30 mouse cellular contexts compared by ENCODE assay signal in the genomic region with DNA sequence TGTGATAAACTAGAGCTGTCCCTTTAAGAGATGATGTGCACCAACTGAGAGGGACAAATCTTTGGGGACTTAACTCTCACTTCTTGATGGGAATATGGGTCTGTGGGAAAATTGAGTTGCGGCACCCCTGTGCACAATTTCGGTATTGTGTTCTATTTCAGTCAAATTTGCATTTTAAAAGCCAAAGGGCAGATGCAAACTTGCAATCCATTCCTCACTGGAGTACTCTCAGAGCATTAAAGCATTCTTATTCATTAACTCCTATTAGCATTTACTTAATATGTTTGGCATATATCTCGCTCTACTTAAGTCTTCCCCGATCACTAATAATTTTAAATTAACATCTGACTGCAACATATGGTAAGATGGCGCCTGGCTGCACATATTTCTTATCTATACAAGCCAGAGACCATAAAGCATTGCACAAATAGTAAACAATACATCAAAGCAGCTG. TPM values are rescaled to one million over a fixed set of nuclear protein-coding genes. Genes with fewer than 3 reads are reported as not detected.
DNase-seq lines count a peak whose midpoint lies in the region; ATAC-seq and TF ChIP-seq lines count a peak whose summit lies in the region.
"Had no signal": no experiment of that assay in that cellular context is flagged by ENCODE, and none has a peak within 500 bp of the region (broad histone marks: within the 10 kb centered on the region; RNA-seq: fewer than 3 reads in every experiment).

No protein-coding gene starts in this region.

- peak; percentile 38 for ATAC-seq in forebrain, embryonic 11.5 days (replicated peaks; ENCODE audit: low FRiP score)
- no peak for ATAC-seq in forebrain, postnatal 0 days
- peak; percentile 58; the same call in 1 of the 2 replicates for ATAC-seq in neural tube, embryonic 11.5 days (ENCODE audit: insufficient read depth, low FRiP score, low TSS enrichment)
- peak; percentile 53; the same call in 1 of the 2 replicates for ATAC-seq in midbrain, embryonic 14.5 days (ENCODE audit: low FRiP score, low TSS enrichment)
- ATAC-seq in neural tube, embryonic 15.5 days (ENCODE audit: low FRiP score): peak; percentile 50; the same call in 1 of the 2 replicates
- ATAC-seq: intestine, postnatal 0 days had no signal

- H3K36me3 ChIP-seq in forebrain, embryonic 11.5 days (ENCODE audit: control insufficient read depth, insufficient read depth, low read length): no peaks in the 10 kb centered on the region
- no peaks in the 10 kb centered on the region for H3K36me3 ChIP-seq in forebrain, postnatal 0 days (ENCODE audit: insufficient read depth)
- no peaks in the 10 kb centered on the region for H3K36me3 ChIP-seq in neural tube, embryonic 11.5 days (ENCODE audit: control insufficient read depth, insufficient read depth, low read length)
- H3K36me3 ChIP-seq in midbrain, embryonic 14.5 days (ENCODE audit: control insufficient read depth, insufficient read depth, low read length): no peaks in the 10 kb centered on the region
- no peaks in the 10 kb centered on the region for H3K36me3 ChIP-seq in neural tube, embryonic 15.5 days
- H3K36me3 ChIP-seq: embryonic facial prominence, embryonic 15.5 days; limb, embryonic 13.5 days; liver, embryonic 13.5 days had no signal

- DNase-seq in forebrain, embryonic 11.5 days (ENCODE audit: low spot score): no peak
- no peak for DNase-seq in forebrain, postnatal 0 days
- no peak for DNase-seq in neural tube, embryonic 11.5 days (ENCODE audit: low spot score)
- no peak for DNase-seq in neural tube, embryonic 10.5 days (ENCODE audit: extremely low spot score, low spot score)
- DNase-seq in midbrain, embryonic 14.5 days: peak; percentile 48
- no peak for DNase-seq in ovary, postnatal 36 days (ENCODE audit: low spot score)
- no peak for DNase-seq in lung, postnatal 25 days (ENCODE audit: low spot score)
- DNase-seq: adrenal gland, postnatal 14 days; cerebellum, adult 11 months; cerebellum, adult 9-11 months; gastrocnemius, postnatal 10 days; kidney, postnatal 36 days; liver, embryonic 13.5 days; lung, adult 2 months; lung, postnatal 14 days; thymus, postnatal 14 days had no signal

- no peak overlapping the region for H3K27ac ChIP-seq in forebrain, embryonic 11.5 days (ENCODE audit: low read depth, low read length)
- no peak overlapping the region for H3K27ac ChIP-seq in forebrain, postnatal 0 days (ENCODE audit: low read depth, low read length)
- no peak overlapping the region for H3K27ac ChIP-seq in neural tube, embryonic 11.5 days (ENCODE audit: low read depth, low read length)
- H3K27ac ChIP-seq in midbrain, embryonic 14.5 days (replicated peaks; ENCODE audit: low read depth, low read length): no peak overlapping the region
- H3K27ac ChIP-seq in neural tube, embryonic 15.5 days (replicated peaks): no peak overlapping the region
- H3K27ac ChIP-seq: embryonic facial prominence, embryonic 15.5 days; limb, embryonic 13.5 days; liver, embryonic 13.5 days had no signal

- no peaks in the 10 kb centered on the region for H3K4me1 ChIP-seq in forebrain, embryonic 11.5 days (replicated peaks; ENCODE audit: control insufficient read depth, insufficient read depth, low read length)
- H3K4me1 ChIP-seq in forebrain, postnatal 0 days (ENCODE audit: insufficient read depth): no peaks in the 10 kb centered on the region
- H3K4me1 ChIP-seq in neural tube, embryonic 11.5 days (ENCODE audit: control insufficient read depth, insufficient read depth, low read length): no peaks in the 10 kb centered on the region
- no peaks in the 10 kb centered on the region for H3K4me1 ChIP-seq in midbrain, embryonic 14.5 days (ENCODE audit: control insufficient read depth, insufficient read depth, low read length)
- H3K4me1 ChIP-seq in neural tube, embryonic 15.5 days: 0 out of 2 replicates have a peak, but pooled peaks cover 3% of the 10 kb centered on the region
- H3K4me1 ChIP-seq: embryonic facial prominence, embryonic 15.5 days; limb, embryonic 13.5 days; liver, embryonic 13.5 days had no signal

- no peak overlapping the region for H3K9ac ChIP-seq in forebrain, embryonic 11.5 days (ENCODE audit: low read length)
- H3K9ac ChIP-seq in forebrain, postnatal 0 days: no peak overlapping the region
- H3K9ac ChIP-seq in neural tube, embryonic 11.5 days (ENCODE audit: low read length): no peak overlapping the region
- no peak overlapping the region for H3K9ac ChIP-seq in midbrain, embryonic 14.5 days (replicated peaks; ENCODE audit: low read length)
- no peak overlapping the region for H3K9ac ChIP-seq in neural tube, embryonic 15.5 days (replicated peaks)
- H3K9ac ChIP-seq: embryonic facial prominence, embryonic 15.5 days; limb, embryonic 13.5 days; liver, embryonic 13.5 days had no signal

- WGBS in forebrain, embryonic 11.5 days: 67% methylated on average over 5 of the region's 5 CpGs
- WGBS in forebrain, postnatal 0 days: 24% methylated on average over 5 of the region's 5 CpGs
- 62% methylated on average over 5 of the region's 5 CpGs for WGBS in neural tube, embryonic 11.5 days
- 28% methylated on average over 5 of the region's 5 CpGs for whole genome bisulfite sequencing in midbrain, embryonic 14.5 days
- WGBS in neural tube, embryonic 15.5 days: 20% methylated on average over 5 of the region's 5 CpGs

- no peak overlapping the region for H3K4me2 ChIP-seq in forebrain, embryonic 11.5 days (ENCODE audit: low read depth, low read length, severe bottlenecking)
- no peak overlapping the region for H3K4me2 ChIP-seq in forebrain, postnatal 0 days (ENCODE audit: low read depth)
- no peak overlapping the region for H3K4me2 ChIP-seq in neural tube, embryonic 11.5 days (ENCODE audit: low read depth)
- H3K4me2 ChIP-seq in midbrain, embryonic 14.5 days (ENCODE audit: low read length): no peak overlapping the region
- H3K4me2 ChIP-seq in neural tube, embryonic 15.5 days: no peak overlapping the region
- H3K4me2 ChIP-seq: embryonic facial prominence, embryonic 15.5 days; heart, embryonic 11.5 days; limb, embryonic 13.5 days; liver, embryonic 13.5 days had no signal

- no peak for TF ChIP-seq CTCF in forebrain, postnatal 0 days (IDR thresholded peaks at IDR 0.05; ENCODE audit: low read depth)

- no peak overlapping the region for H3K4me3 ChIP-seq in forebrain, embryonic 11.5 days (ENCODE audit: low read depth, low read length)
- no peak overlapping the region for H3K4me3 ChIP-seq in forebrain, postnatal 0 days (ENCODE audit: low read depth, low read length)
- no peak overlapping the region for H3K4me3 ChIP-seq in neural tube, embryonic 11.5 days (ENCODE audit: low read depth, low read length)
- H3K4me3 ChIP-seq in midbrain, embryonic 14.5 days (replicated peaks; ENCODE audit: low read depth, low read length): no peak overlapping the region
- H3K4me3 ChIP-seq in neural tube, embryonic 15.5 days (replicated peaks): no peak overlapping the region
- H3K4me3 ChIP-seq: embryonic facial prominence, embryonic 15.5 days; limb, embryonic 13.5 days; liver, embryonic 13.5 days had no signal

- H3K27me3 ChIP-seq in forebrain, embryonic 11.5 days (ENCODE audit: control insufficient read depth, insufficient read depth, low read length): no peaks in the 10 kb centered on the region
- no peaks in the 10 kb centered on the region for H3K27me3 ChIP-seq in forebrain, postnatal 0 days (ENCODE audit: insufficient read depth, low read length)
- H3K27me3 ChIP-seq in neural tube, embryonic 11.5 days (ENCODE audit: control insufficient read depth, insufficient read depth, low read length): no peaks in the 10 kb centered on the region
- H3K27me3 ChIP-seq in midbrain, embryonic 14.5 days (ENCODE audit: control insufficient read depth, insufficient read depth, low read length): no peaks in the 10 kb centered on the region
- H3K27me3 ChIP-seq in neural tube, embryonic 15.5 days (replicated peaks): no peaks in the 10 kb centered on the region
- H3K27me3 ChIP-seq: embryonic facial prominence, embryonic 15.5 days; limb, embryonic 13.5 days; liver, embryonic 13.5 days had no signal

- H3K9me3 ChIP-seq in forebrain, embryonic 11.5 days (ENCODE audit: control insufficient read depth, low read length): no peaks in the 10 kb centered on the region
- H3K9me3 ChIP-seq in forebrain, postnatal 0 days (ENCODE audit: low read length): no peaks in the 10 kb centered on the region
- H3K9me3 ChIP-seq in neural tube, embryonic 11.5 days (ENCODE audit: control insufficient read depth, low read length): no peaks in the 10 kb centered on the region
- no peaks in the 10 kb centered on the region for H3K9me3 ChIP-seq in midbrain, embryonic 14.5 days (ENCODE audit: control insufficient read depth, low read length)
- no peaks in the 10 kb centered on the region for H3K9me3 ChIP-seq in neural tube, embryonic 15.5 days (replicated peaks)
- H3K9me3 ChIP-seq: embryonic facial prominence, embryonic 15.5 days; limb, embryonic 13.5 days had no signal

RNA-seq across cellular contexts. Expression of a gene that starts 29.9 kb away (rescaled TPM):
- polyA plus RNA-seq in forebrain, embryonic 11.5 days (2014; fragmentation: Nextera tagmentation; extraction: Ambion mirVana): not detected in 2 replicates
- total RNA-seq in forebrain, postnatal 0 days (2014; rRNA removed): 1.00 and 1.2 TPM in 2 replicates
- 0.27 TPM in 1 of 2 replicates, not detected in the other for polyA plus RNA-seq in forebrain, postnatal 0 days (2015; fragmentation: Nextera tagmentation; extraction: Ambion mirVana)
- polyA plus RNA-seq in neural tube, embryonic 11.5 days (2014; fragmentation: Nextera tagmentation; extraction: Ambion mirVana): not detected in 2 replicates
- 0.51 TPM in 1 of 2 replicates, not detected in the other for polyA plus RNA-seq in midbrain, embryonic 14.5 days (2014; fragmentation: Nextera tagmentation; extraction: Ambion mirVana)
- not detected in 2 replicates for polyA plus RNA-seq in neural tube, embryonic 15.5 days (2015; fragmentation: Nextera tagmentation; extraction: Ambion mirVana)
- total RNA-seq: adrenal gland, postnatal 14 days; common myeloid progenitor, adult 5-6 weeks; granulocyte monocyte progenitor cell, adult 5-6 weeks; layer of hippocampus, adult 8-10 months; left cerebral cortex, postnatal 25 days; megakaryocyte, adult 5-6 weeks had no signal
- polyA plus RNA-seq: heart, embryonic 11.5 days; heart, postnatal 0 days; intestine, postnatal 0 days; kidney, embryonic 14.5 days; limb, embryonic 13.5 days; liver, embryonic 13.5 days; lung, adult 2 months; spleen, adult 2 months; testis, adult 2 months had no signal

RNA-seq across cellular contexts. Expression of a gene that starts 32.9 kb away (rescaled TPM):
- not detected in 2 replicates for polyA plus RNA-seq in forebrain, embryonic 11.5 days (2014; fragmentation: Nextera tagmentation; extraction: Ambion mirVana)
- total RNA-seq in forebrain, postnatal 0 days (2014; rRNA removed): not detected in 2 replicates
- not detected in 2 replicates for polyA plus RNA-seq in forebrain, postnatal 0 days (2015; fragmentation: Nextera tagmentation; extraction: Ambion mirVana)
- polyA plus RNA-seq in neural tube, embryonic 11.5 days (2014; fragmentation: Nextera tagmentation; extraction: Ambion mirVana): not detected in 2 replicates
- polyA plus RNA-seq in midbrain, embryonic 14.5 days (2014; fragmentation: Nextera tagmentation; extraction: Ambion mirVana): not detected in 2 replicates
- polyA plus RNA-seq in neural tube, embryonic 15.5 days (2015; fragmentation: Nextera tagmentation; extraction: Ambion mirVana): not detected in 2 replicates
- total RNA-seq: adrenal gland, postnatal 14 days; common myeloid progenitor, adult 5-6 weeks; gastrocnemius, postnatal 10 days; granulocyte monocyte progenitor cell, adult 5-6 weeks; layer of hippocampus, adult 8-10 months; left cerebral cortex, postnatal 25 days; megakaryocyte, adult 5-6 weeks had no signal
- polyA plus RNA-seq: heart, embryonic 11.5 days; heart, postnatal 0 days; intestine, postnatal 0 days; kidney, embryonic 14.5 days; limb, embryonic 13.5 days; liver, embryonic 13.5 days; lung, adult 2 months; spleen, adult 2 months; testis, adult 2 months had no signal

RNA-seq across cellular contexts. Expression of a gene that starts 50.3 kb away (rescaled TPM):
- not detected in 2 replicates for polyA plus RNA-seq in forebrain, embryonic 11.5 days (2014; fragmentation: Nextera tagmentation; extraction: Ambion mirVana)
- total RNA-seq in forebrain, postnatal 0 days (2014; rRNA removed): not detected in 2 replicates
- not detected in 2 replicates for polyA plus RNA-seq in forebrain, postnatal 0 days (2015; fragmentation: Nextera tagmentation; extraction: Ambion mirVana)
- not detected in 2 replicates for polyA plus RNA-seq in neural tube, embryonic 11.5 days (2014; fragmentation: Nextera tagmentation; extraction: Ambion mirVana)
- not detected in 2 replicates for polyA plus RNA-seq in midbrain, embryonic 14.5 days (2014; fragmentation: Nextera tagmentation; extraction: Ambion mirVana)
- not detected in 2 replicates for polyA plus RNA-seq in neural tube, embryonic 15.5 days (2015; fragmentation: Nextera tagmentation; extraction: Ambion mirVana)
- total RNA-seq: adrenal gland, postnatal 14 days; common myeloid progenitor, adult 5-6 weeks; granulocyte monocyte progenitor cell, adult 5-6 weeks; layer of hippocampus, adult 8-10 months; left cerebral cortex, postnatal 25 days; megakaryocyte, adult 5-6 weeks had no signal
- polyA plus RNA-seq: heart, embryonic 11.5 days; heart, postnatal 0 days; intestine, postnatal 0 days; kidney, embryonic 14.5 days; limb, embryonic 13.5 days; liver, embryonic 13.5 days; lung, adult 2 months; spleen, adult 2 months; testis, adult 2 months had no signal
